ENCODE assay signal across 14 mouse cellular contexts in genomic region chr10:93633971-93634370, GRCm38 (mm10). TPM values are rescaled to one million over a fixed set of nuclear protein-coding genes. Genes with fewer than 3 reads are reported as not detected.
"Had no signal": no experiment of that assay in that cellular context is flagged by ENCODE, and none has a peak within 500 bp of the region (broad histone marks: within the 10 kb centered on the region; RNA-seq: fewer than 3 reads in every experiment).

No protein-coding gene starts in this region.

- H3K9me3 ChIP-seq: neural tube, embryonic 12.5 days; neural tube, embryonic 13.5 days; neural tube, embryonic 15.5 days; stomach, embryonic 15.5 days had no signal

- H3K36me3 ChIP-seq: neural tube, embryonic 12.5 days; neural tube, embryonic 13.5 days; neural tube, embryonic 15.5 days; stomach, embryonic 15.5 days had no signal

- H3K4me2 ChIP-seq: neural tube, embryonic 12.5 days; neural tube, embryonic 13.5 days; neural tube, embryonic 15.5 days; stomach, embryonic 15.5 days had no signal

- DNase-seq: right cerebral cortex, adult 18-20 months; spleen, adult 18-20 months; thymus, adult 18-20 months; thymus, adult 2 months; thymus, postnatal 14 days; thymus, postnatal 25 days; thymus, postnatal 36 days; thymus, postnatal 4 days had no signal

- H3K27ac ChIP-seq: neural tube, embryonic 12.5 days; neural tube, embryonic 13.5 days; neural tube, embryonic 15.5 days; stomach, embryonic 15.5 days; stomach, postnatal 0 days had no signal

- H3K4me3 ChIP-seq: neural tube, embryonic 12.5 days; neural tube, embryonic 13.5 days; neural tube, embryonic 15.5 days; stomach, embryonic 15.5 days had no signal

- H3K4me1 ChIP-seq: neural tube, embryonic 12.5 days; neural tube, embryonic 13.5 days; neural tube, embryonic 15.5 days; stomach, embryonic 15.5 days had no signal

- H3K9ac ChIP-seq: neural tube, embryonic 12.5 days; neural tube, embryonic 13.5 days; neural tube, embryonic 15.5 days; stomach, embryonic 15.5 days had no signal

- H3K27me3 ChIP-seq: neural tube, embryonic 12.5 days; stomach, embryonic 15.5 days had no signal

RNA-seq across cellular contexts. Expression of gene Ntn4, which starts 6.5 kb away (rescaled TPM):
- total RNA-seq: neutrophil, adult 5-6 weeks had no signal
